Mouse (Mus musculus) olfactory bulb, adult 2 months (tissue): ENCODE measurements at regions not wholly inside any gene's neighbourhood (a gene's known extent, or its start where the extent isn't known, plus 50 kb on each side); places are given as distances from the start of the nearest gene placed in this dataset.

Experiments used
- H3K27ac ChIP-seq: fragments of 200-500 bp; 2 replicates; pipeline ENCODE4 v1.5.1; 2012; ENCODE audit warnings: low read depth, low read length; ENCODE audit not compliant: insufficient read depth
- H3K4me1 ChIP-seq: fragments of 200-500 bp; 2 replicates; pipeline ENCODE4 v1.6.1; 2012; ENCODE audit warnings: low read length; ENCODE audit not compliant: control insufficient read depth, insufficient read depth
- H3K4me3 ChIP-seq: fragments of 200-500 bp; 2 replicates; pipeline ENCODE4 v1.5.1; 2012; ENCODE audit warnings: mild to moderate bottlenecking, low read depth, low read length, moderate library complexity; ENCODE audit not compliant: insufficient read depth
- CTCF ChIP-seq: fragments of 200-500 bp; IDR thresholded peaks from 2 replicates; pipeline ENCODE4 v1.5.1; 2012; ENCODE audit warnings: low read depth, mild to moderate bottlenecking, low read length, moderate library complexity; ENCODE audit not compliant: insufficient read depth
- POLR2A ChIP-seq: fragments of 200-500 bp; IDR thresholded peaks from 2 replicates; pipeline ENCODE4 v1.6.1; 2012; ENCODE audit warnings: mild to moderate bottlenecking, low read depth, low read length, moderate library complexity; ENCODE audit not compliant: insufficient read depth
- WGBS: fragments of 180-500 bp; shearing (Covaris S2); methylation state at CpG from one replicate; pipeline ENCODE4 v1.1.7; 2018; 5-methylcytosine and 5-hydroxymethylcytosine counted together

GRCm38 (mm10) chr19:26938911-26939310 lies 53.2 kb downstream of the Gm815 start:
- Histone ChIP-seq H3K4me1 (no peaks in the 10 kb centered on the region), H3K4me3 (no peak overlapping the region), H3K27ac (no peak overlapping the region)
- TF ChIP-seq CTCF: no peak
- no peak for TF ChIP-seq POLR2A
- WGBS: 84% methylated on average over 8 of the region's 8 CpGs

- TF ChIP-seq POLR2A (no peak), CTCF (no peak)
- H3K4me1 ChIP-seq: no peaks in the 10 kb centered on the region
- no peak overlapping the region for H3K27ac ChIP-seq
- H3K4me3 ChIP-seq: no peak overlapping the region
- WGBS: 98% methylated on average over 2 of the region's 2 CpGs
Measured at GRCm38 (mm10) chr19:26944006-26944405, 58.3 kb downstream of the Gm815 start.

GRCm38 (mm10) chr19:26946562-26946961 lies 60.9 kb downstream of the Gm815 start:
- H3K27ac ChIP-seq: no peak overlapping the region
- no peak overlapping the region for H3K4me3 ChIP-seq
- WGBS: 92% methylated on average over 3 of the region's 3 CpGs
- no peaks in the 10 kb centered on the region for H3K4me1 ChIP-seq
- TF ChIP-seq CTCF: no peak
- no peak for TF ChIP-seq POLR2A

GRCm38 (mm10) chr19:26948479-26948878 lies 62.8 kb downstream of the Gm815 start:
- Histone ChIP-seq H3K27ac (no peak overlapping the region), H3K4me3 (no peak overlapping the region), H3K4me1 (no peaks in the 10 kb centered on the region)
- TF ChIP-seq CTCF (no peak), POLR2A (no peak)
- WGBS: 97% methylated on average over 2 of the region's 2 CpGs

GRCm38 (mm10) chr19:26949153-26949552 lies 63.5 kb downstream of the Gm815 start:
- 97% methylated on average over 4 of the region's 4 CpGs for WGBS
- TF ChIP-seq POLR2A (no peak), CTCF (no peak)
- Histone ChIP-seq H3K27ac (no peak overlapping the region), H3K4me1 (no peaks in the 10 kb centered on the region), H3K4me3 (no peak overlapping the region)

GRCm38 (mm10) chr19:26953348-26953747 lies 67.7 kb downstream of the Gm815 start:
- Histone ChIP-seq H3K4me3 (no peak overlapping the region), H3K4me1 (no peaks in the 10 kb centered on the region), H3K27ac (no peak overlapping the region)
- TF ChIP-seq CTCF: no peak
- 73% methylated on average over 8 of the region's 8 CpGs for WGBS

GRCm38 (mm10) chr19:26966055-26966760 lies 80.5 kb downstream of the Gm815 start:
- Histone ChIP-seq H3K4me3 (no peak overlapping the region), H3K4me1 (no peaks in the 10 kb centered on the region), H3K27ac (no peak overlapping the region)
- 58% methylated on average over 6 of the region's 6 CpGs for WGBS
- TF ChIP-seq CTCF (no peak), POLR2A (no peak)

- Histone ChIP-seq H3K4me3 (no peak overlapping the region), H3K4me1 (no peaks in the 10 kb centered on the region), H3K27ac (no peak overlapping the region)
- TF ChIP-seq POLR2A (no peak), CTCF (no peak)
- 80% methylated on average over 1 of the region's 1 CpGs for WGBS
Measured at GRCm38 (mm10) chr19:26973058-26973457, 87.4 kb downstream of the Gm815 start.

GRCm38 (mm10) chr19:26973773-26974548 lies 88.3 kb downstream of the Gm815 start:
- no peaks in the 10 kb centered on the region for H3K4me1 ChIP-seq
- H3K27ac ChIP-seq: no peak overlapping the region
- no peak for TF ChIP-seq POLR2A
- TF ChIP-seq CTCF: no peak
- H3K4me3 ChIP-seq: no peak overlapping the region
- WGBS: 89% methylated on average over 6 of the region's 6 CpGs
